Mouse (Mus musculus) heart, embryonic 12.5 days (tissue): Measurements from ENCODE around the gene Lrg1. TPM values are rescaled to one million over a fixed set of nuclear protein-coding genes. Genes with fewer than 3 reads are reported as not detected.
"Not testable (repeated sequence)": the region's sequence is repeated elsewhere in the genome, so short reads cannot be mapped to it uniquely, and the experiment has no call there.

ENCODE experiments used
- ATAC-seq: fragments of 200-750 bp; cut with Nextera tagmentation; 2 replicates; pipeline ENCODE4 v1.8.0; 2017; ENCODE audit warnings: moderate TSS enrichment, moderate library complexity; ENCODE audit not compliant: insufficient number of reproducible peaks, low FRiP score
- H3K27ac ChIP-seq: fragments of 300-500 bp; sonication (generic); 2 replicates; pipeline ENCODE4 v1.5.1; 2016; ENCODE audit warnings: mild to moderate bottlenecking, moderate library complexity; ENCODE audit not compliant: poor library complexity, severe bottlenecking
- H3K27me3 ChIP-seq: fragments of 300-500 bp; sonication (generic); replicated peaks from 2 replicates; pipeline ENCODE4 v1.6.1; 2016; ENCODE audit warnings: mild to moderate bottlenecking, moderate library complexity
- H3K36me3 ChIP-seq: fragments of 300-500 bp; sonication (generic); 2 replicates; pipeline ENCODE4 v1.6.1; 2016; ENCODE audit warnings: mild to moderate bottlenecking, moderate library complexity
- H3K4me1 ChIP-seq: fragments of 300-500 bp; sonication (generic); replicated peaks from 2 replicates; pipeline ENCODE4 v1.6.1; 2016; ENCODE audit warnings: mild to moderate bottlenecking
- H3K4me2 ChIP-seq: fragments of 300-500 bp; sonication (generic); 2 replicates; pipeline ENCODE4 v1.6.1; 2016; ENCODE audit warnings: mild to moderate bottlenecking, moderate library complexity
- H3K4me3 ChIP-seq: fragments of 300-500 bp; sonication (generic); 2 replicates; pipeline ENCODE4 v1.5.1; 2016; ENCODE audit warnings: mild to moderate bottlenecking
- H3K9ac ChIP-seq: fragments of 300-500 bp; sonication (generic); 2 replicates; pipeline ENCODE4 v1.6.1; 2016; ENCODE audit warnings: mild to moderate bottlenecking, moderate library complexity
- H3K9me3 ChIP-seq: fragments of 300-500 bp; sonication (generic); replicated peaks from 2 replicates; pipeline ENCODE4 v1.6.1; 2016; ENCODE audit warnings: mild to moderate bottlenecking, moderate library complexity
- WGBS: fragments of 180-500 bp; shearing (Covaris S2); methylation state at CpG from one replicate; pipeline ENCODE4 v1.1.7; 2016; 5-methylcytosine and 5-hydroxymethylcytosine counted together
- polyA plus RNA-seq: library from polyadenylated mRNA; unstranded; fragments of >200 nt; fragmentation: Nextera tagmentation; extraction: Ambion mirVana; gene quantifications from 2 replicates; pipeline ENCODE4 v1.2.1, GENCODE M21; 2016

Lrg1 gene
- polyA plus RNA-seq, 1 experiment from 2014 or later: not detected

DNA sequence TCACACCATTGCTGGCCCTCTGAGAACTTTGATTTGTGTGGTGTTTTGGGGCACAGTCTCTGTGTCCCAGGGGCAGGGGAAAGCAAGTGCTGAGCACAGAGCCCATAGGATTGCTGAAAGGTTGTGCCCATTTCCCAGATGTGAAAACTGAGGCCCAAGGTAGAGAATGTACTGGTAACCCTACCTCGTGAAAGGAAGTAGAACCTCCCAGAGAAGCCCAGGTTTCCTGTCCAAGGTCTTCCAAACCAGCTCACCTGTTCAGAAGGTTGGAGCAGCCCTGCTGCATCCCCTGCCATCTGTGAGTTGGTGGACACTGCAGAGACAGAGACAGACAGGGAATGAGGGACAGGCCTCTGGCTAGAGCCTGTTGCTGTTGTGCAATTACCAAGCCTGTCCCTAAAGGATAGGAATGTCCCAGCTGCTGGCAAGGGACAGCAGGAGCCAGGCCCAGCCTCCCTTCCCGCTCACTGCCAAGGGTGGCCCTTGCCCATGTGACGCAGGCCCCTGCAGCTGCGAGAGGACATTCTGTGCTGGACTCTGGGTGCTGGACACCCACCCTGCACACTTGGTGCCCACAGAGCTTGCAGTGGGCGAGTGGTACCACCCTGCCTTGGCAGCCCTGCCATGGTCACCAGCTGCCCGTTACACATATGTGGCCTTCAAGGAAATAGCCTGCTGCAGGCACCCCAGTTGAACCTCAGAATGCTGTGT is 13.3 kb downstream of the Lrg1 start:
- WGBS: 73% methylated on average over 6 of the region's 6 CpGs
- no peak overlapping the region for H3K4me3 ChIP-seq
- peaks cover 9% of the 10 kb centered on the region for H3K4me1 ChIP-seq
- H3K9me3 ChIP-seq: no peaks in the 10 kb centered on the region
- H3K27ac ChIP-seq: no peak overlapping the region
- H3K9ac ChIP-seq: no peak overlapping the region
- ATAC-seq: 0 out of 2 replicates have a peak, but pooled peaks have one; percentile 18
- H3K36me3 ChIP-seq: peaks cover 22% of the 10 kb centered on the region
- H3K27me3 ChIP-seq: no peaks in the 10 kb centered on the region
- H3K4me2 ChIP-seq: no peak overlapping the region

DNA sequence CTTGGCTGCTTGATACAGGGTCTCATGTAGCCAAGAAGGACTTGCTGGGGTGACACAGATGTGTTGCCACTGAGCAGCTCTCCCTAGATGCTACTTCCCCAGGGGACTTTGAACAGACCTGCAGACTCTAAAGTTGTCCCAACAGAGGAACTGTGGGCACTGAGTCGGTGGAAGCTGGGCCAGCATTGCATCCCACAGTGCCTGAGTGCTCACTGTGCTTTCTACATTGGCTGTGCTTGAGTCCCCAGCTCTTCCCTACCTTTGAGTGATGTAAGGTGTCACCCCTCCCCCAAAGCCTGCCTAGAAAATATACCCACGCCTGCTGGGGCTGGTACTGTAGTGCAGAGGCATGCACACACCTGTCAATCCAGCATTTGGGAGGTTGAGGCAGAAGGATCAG is 14.1 kb downstream of the Lrg1 start:
- ATAC-seq: no peak
- Histone ChIP-seq H3K27me3 (no peaks in the 10 kb centered on the region), H3K9ac (no peak overlapping the region), H3K4me3 (no peak overlapping the region), H3K9me3 (no peaks in the 10 kb centered on the region), H3K36me3 (peaks cover 30% of the 10 kb centered on the region), H3K27ac (no peak overlapping the region), H3K4me2 (no peak overlapping the region), H3K4me1 (peaks cover 9% of the 10 kb centered on the region)
- 52% methylated on average over 2 of the region's 2 CpGs for WGBS

DNA sequence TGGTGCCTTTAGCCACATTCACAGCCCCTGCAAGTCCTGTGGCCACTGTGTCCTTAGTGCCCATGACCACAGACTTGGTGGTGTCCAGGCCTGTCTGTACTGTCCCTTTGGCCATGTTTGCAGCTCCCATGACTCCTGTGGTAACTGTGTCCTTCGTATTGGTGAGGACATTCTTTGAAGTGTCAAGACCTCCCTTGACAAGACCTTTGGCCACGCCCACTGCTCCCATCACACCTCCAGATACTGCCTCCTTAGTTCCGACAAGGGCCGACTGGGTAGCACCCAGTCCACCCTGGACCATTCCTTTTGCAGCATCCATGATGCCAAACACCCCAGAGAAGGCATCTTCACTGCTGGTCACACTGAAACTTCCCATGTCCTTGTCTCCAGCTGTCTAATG is 14.8 kb downstream of the Lrg1 start:
- peaks cover 9% of the 10 kb centered on the region for H3K4me1 ChIP-seq
- ATAC-seq: no peak
- H3K4me3 ChIP-seq: no peak overlapping the region
- no peaks in the 10 kb centered on the region for H3K27me3 ChIP-seq
- peaks cover 38% of the 10 kb centered on the region for H3K36me3 ChIP-seq
- H3K9ac ChIP-seq: no peak overlapping the region
- WGBS: 60% methylated on average over 4 of the region's 4 CpGs
- no peak overlapping the region for H3K27ac ChIP-seq
- H3K9me3 ChIP-seq: no peaks in the 10 kb centered on the region
- H3K4me2 ChIP-seq: no peak overlapping the region

DNA sequence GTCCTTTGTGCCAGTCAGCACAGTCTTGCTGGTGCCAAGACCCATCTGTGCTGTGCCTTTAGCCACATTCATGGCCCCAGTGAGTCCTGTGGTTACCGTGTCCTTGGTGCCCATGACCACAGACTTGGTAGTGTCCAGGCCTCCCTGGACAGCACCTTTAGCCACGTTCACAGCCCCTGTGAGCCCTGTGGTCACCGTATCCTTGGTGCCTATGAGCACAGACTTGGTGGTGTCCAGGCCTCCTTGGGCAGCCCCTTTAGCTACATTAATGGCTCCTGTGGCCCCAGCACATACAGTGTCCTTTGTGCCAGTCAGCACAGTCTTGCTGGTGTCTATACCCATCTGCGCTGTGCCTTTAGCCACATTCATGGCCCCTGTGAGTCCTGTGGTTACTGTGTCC is 15.4 kb downstream of the Lrg1 start:
- not testable (repeated sequence) for H3K4me2 ChIP-seq, H3K27ac ChIP-seq, H3K4me1 ChIP-seq, ATAC-seq, H3K9ac ChIP-seq, H3K4me3 ChIP-seq, H3K9me3 ChIP-seq, H3K27me3 ChIP-seq
- H3K36me3 ChIP-seq: peaks cover 43% of the 10 kb centered on the region
- WGBS: 94% methylated on average over 4 of the region's 4 CpGs

DNA sequence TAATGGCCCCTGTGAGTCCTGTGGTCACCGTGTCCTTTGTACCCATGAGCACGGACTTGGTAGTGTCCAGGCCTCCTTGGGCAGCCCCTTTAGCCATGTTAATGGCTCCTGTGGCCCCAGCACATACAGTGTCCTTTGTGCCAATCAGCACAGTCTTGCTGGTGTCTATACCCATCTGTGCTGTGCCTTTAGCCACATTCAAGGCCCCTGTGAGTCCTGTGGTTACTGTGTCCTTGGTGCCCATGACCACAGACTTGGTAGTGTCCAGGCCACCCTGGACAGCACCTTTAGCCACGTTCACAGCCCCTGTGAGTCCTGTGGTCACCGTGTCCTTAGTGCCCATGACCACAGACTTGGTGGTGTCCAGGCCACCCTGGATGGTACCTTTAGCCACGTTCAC is 17.0 kb downstream of the Lrg1 start:
- H3K27me3 ChIP-seq, H3K9ac ChIP-seq, H3K4me1 ChIP-seq, H3K9me3 ChIP-seq, H3K4me2 ChIP-seq, H3K4me3 ChIP-seq, ATAC-seq, H3K27ac ChIP-seq: not testable (repeated sequence)
- H3K36me3 ChIP-seq: peaks cover 59% of the 10 kb centered on the region
- 92% methylated on average over 2 of the region's 5 CpGs for WGBS

DNA sequence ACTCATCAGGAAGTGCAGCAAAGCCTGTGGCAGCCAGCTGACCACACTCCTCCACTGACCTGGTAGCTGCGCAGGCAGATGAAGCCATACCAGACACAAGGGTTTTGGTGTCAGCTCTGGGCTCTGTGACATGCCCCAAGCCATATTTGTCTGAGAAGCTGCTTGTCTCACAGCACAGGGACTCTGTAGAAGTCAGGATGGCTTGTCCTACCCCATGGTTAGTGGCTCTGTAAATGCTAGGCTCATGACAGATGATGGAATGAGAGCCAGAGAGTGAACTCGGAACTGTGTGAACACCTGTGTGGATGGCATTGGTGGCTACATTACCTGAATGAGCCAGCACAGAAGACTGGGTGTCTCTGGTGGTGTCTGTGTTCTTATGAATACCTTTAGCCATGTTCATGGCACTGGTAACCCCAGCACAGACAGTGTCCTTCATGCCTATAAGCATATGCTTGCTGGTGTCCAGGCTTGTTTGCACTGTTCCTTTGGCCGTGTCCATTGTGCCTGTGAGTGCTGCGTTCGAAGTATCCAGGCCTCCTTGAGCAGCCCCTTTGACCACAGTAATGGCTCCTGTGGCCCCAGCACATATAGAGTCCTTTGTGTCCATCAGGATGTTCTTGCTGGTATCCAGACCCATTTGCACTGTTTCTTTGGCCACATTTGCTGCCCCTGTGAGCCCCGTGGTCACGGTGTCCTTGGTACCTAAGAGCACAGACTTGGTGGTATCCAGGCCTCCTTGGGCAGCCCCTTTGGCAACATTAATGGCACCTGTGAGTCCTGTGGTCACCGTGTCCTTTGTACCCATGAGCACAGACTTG is 18.1 kb downstream of the Lrg1 start:
- WGBS: 87% methylated on average over 8 of the region's 8 CpGs

DNA sequence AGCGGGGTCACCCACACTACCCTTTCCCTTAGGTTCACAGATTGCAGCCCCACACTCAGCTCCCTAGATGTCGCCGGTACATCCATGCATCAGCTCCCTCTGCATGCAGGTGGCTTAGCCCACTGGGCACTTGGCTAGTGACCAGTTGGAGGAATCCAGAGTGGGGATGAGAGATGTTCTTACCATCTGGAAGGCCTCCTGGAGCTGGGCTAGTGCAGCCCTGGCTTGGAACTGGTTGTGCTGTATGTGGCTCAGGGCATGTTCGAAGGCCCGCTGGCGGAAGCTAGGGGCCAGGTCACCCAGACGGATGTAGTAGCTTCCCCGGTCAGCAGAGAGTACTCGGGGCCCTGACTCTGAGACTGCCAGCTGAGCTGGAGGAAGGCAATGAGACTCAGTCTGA is 18.9 kb downstream of the Lrg1 start:
- Histone ChIP-seq H3K27me3 (no peaks in the 10 kb centered on the region), H3K4me2 (no peak overlapping the region), H3K9ac (no peak overlapping the region), H3K36me3 (peaks cover 68% of the 10 kb centered on the region), H3K9me3 (no peaks in the 10 kb centered on the region), H3K4me1 (no peaks in the 10 kb centered on the region), H3K27ac (no peak overlapping the region), H3K4me3 (no peak overlapping the region)
- WGBS: 90% methylated on average over 9 of the region's 9 CpGs
- no peak for ATAC-seq

More for the DNA sequence above, 18.1 kb downstream of the Lrg1 start:
- Histone ChIP-seq H3K9me3 (no peaks in the 10 kb centered on the region), H3K4me1 (peaks cover 3% of the 10 kb centered on the region), H3K36me3 (peaks cover 66% of the 10 kb centered on the region), H3K27ac (no peak overlapping the region), H3K27me3 (no peaks in the 10 kb centered on the region), H3K4me2 (no peak overlapping the region), H3K4me3 (no peak overlapping the region), H3K9ac (no peak overlapping the region)
- ATAC-seq: no peak

DNA sequence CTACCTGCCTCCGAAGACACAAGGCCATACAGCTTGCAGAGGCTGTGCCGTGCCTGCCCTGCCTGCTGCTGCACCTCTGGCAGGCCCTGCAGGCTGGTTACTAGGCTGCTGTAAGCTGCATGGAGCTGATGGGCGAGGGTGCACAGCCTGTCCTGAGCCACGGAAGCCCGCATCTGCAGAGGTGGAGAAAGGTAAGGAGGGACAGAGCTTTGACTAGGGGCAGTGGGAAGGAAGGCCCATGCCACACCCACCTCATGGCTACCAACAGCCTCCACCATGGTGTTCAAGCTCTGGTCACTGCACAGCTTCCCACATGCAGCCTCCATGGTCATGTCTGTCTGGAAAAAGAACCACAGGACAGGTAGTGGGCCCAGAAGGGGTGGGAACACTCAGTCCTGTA is 19.6 kb downstream of the Lrg1 start:
- Histone ChIP-seq H3K9ac (no peak overlapping the region), H3K4me2 (no peak overlapping the region), H3K4me3 (no peak overlapping the region), H3K4me1 (no peaks in the 10 kb centered on the region), H3K36me3 (peaks cover 68% of the 10 kb centered on the region), H3K27me3 (no peaks in the 10 kb centered on the region), H3K9me3 (no peaks in the 10 kb centered on the region), H3K27ac (no peak overlapping the region)
- 90% methylated on average over 5 of the region's 5 CpGs for WGBS
- ATAC-seq: 0 out of 2 replicates have a peak, but pooled peaks have one; percentile 8

DNA sequence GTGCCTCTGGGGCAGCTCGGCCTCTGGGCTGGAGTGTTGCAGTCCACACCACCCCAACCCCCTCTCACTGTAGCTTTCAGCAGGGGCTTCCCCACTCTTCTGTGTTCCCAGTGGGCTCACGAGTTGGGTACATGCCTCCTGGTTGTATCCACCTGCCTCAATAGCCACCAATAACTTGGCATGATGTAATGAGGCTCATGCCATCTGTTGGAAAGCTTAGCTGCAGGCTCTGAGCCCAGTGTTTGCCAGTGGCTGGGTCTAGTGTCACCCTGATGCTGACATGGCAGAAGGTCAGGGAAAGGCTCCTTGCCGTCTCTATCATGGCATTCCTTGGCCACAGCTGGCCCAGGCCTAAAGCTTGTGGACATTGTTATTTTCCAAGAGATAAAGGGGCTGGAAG is 21.0 kb downstream of the Lrg1 start:
- H3K4me3 ChIP-seq: no peak overlapping the region
- no peaks in the 10 kb centered on the region for H3K4me1 ChIP-seq
- no peak overlapping the region for H3K4me2 ChIP-seq
- no peaks in the 10 kb centered on the region for H3K27me3 ChIP-seq
- H3K36me3 ChIP-seq: peaks cover 81% of the 10 kb centered on the region
- H3K9me3 ChIP-seq: no peaks in the 10 kb centered on the region
- WGBS: 91% methylated on average over 3 of the region's 3 CpGs
- no peak for ATAC-seq
- H3K9ac ChIP-seq: no peak overlapping the region
- no peak overlapping the region for H3K27ac ChIP-seq

DNA sequence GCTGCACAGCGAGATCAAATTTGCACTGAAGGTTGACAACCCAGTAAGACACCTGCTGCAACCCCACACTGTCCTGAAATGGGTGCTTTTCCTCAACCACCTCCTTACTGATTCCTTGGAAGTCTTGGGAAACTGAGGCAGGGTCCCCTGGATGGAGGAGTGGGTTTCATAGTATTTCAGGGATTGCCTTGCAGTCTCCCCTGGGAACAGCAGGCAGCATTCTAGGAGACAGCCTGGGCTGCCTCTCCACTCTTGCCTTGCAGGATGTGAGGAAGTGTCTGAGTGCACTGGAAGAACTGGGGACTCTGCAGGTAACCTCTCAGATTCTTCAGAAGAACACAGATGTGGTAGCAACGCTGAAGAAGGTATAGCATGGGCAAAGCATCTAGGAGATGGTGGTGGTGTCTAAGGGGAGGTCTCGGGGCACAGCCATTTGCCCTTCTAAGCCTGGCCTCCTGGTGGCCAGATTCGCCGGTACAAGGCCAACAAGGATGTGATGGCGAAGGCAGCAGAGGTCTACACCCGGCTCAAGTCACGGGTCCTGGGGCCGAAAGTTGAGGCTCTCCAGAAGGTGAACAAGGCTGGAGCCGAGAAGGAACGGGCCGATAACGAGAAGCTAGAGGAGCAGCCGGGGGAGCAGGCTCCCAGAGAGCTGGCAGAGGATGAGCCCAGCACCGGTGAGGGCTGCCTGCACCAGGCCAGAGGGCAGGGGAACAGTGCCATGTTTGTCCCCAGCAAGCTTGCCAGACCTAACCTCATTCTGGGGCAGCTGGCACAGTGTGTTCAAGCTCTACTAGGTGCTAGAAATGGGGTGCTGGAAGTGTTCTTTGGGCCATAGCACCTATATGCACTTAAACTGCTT is 22.9 kb downstream of the Lrg1 start:
- Histone ChIP-seq H3K4me3 (no peak overlapping the region), H3K36me3 (peaks cover 90% of the 10 kb centered on the region), H3K4me1 (no peaks in the 10 kb centered on the region), H3K9me3 (no peaks in the 10 kb centered on the region), H3K27ac (no peak overlapping the region), H3K27me3 (no peaks in the 10 kb centered on the region), H3K9ac (no peak overlapping the region), H3K4me2 (no peak overlapping the region)
- no peak for ATAC-seq
- 88% methylated on average over 15 of the region's 15 CpGs for WGBS

DNA sequence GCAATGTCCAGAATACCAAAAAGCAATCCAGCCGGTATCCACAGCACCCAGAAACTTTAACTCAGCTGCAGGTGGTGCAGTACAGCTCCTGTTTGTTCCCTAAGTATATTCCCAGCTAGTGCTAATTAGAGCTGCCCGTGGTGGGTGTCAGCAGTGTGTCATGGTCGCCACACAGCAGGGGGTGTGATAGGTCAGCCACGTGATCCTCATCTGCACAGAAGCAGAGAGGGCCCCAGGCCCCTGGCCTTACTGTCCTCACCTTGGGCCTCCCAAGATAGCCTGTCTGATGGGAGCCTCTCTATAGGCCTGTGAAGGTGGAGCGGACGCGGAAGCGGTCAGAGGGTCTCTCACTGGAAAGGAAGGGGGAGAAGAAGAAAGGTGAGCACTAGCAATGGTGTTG is 23.6 kb downstream of the Lrg1 start:
- whole genome bisulfite sequencing: 88% methylated on average over 8 of the region's 8 CpGs

More for the DNA sequence above, 23.6 kb downstream of the Lrg1 start:
- Histone ChIP-seq H3K9ac (no peak overlapping the region), H3K27me3 (no peaks in the 10 kb centered on the region), H3K4me2 (no peak overlapping the region), H3K4me3 (no peak overlapping the region), H3K36me3 (peaks cover 88% of the 10 kb centered on the region), H3K27ac (no peak overlapping the region), H3K9me3 (no peaks in the 10 kb centered on the region), H3K4me1 (no peaks in the 10 kb centered on the region)
- ATAC-seq: no peak
